Mouse (Mus musculus) limb, embryonic 11.5 days (tissue): ENCODE results near the gene Prkacb. TPM values are rescaled to one million over a fixed set of nuclear protein-coding genes. Genes with fewer than 3 reads are reported as not detected.

Experiments
- ATAC-seq: fragments of 200-750 bp; cut with Nextera tagmentation; 2 replicates; pipeline ENCODE4 v1.8.0; 2017; ENCODE audit warnings: low read depth; ENCODE audit not compliant: insufficient number of reproducible peaks, low FRiP score, low TSS enrichment
- DNase-seq: peaks from one replicate; pipeline ENCODE4 v3.0.0-alpha.2; 2015; ENCODE audit warnings: low spot score
- H3K27ac ChIP-seq: fragments of 300-500 bp; sonication (generic); replicated peaks from 2 replicates; pipeline ENCODE4 v1.5.1; 2014; ENCODE audit warnings: low read depth, mild to moderate bottlenecking, low read length
- H3K27me3 ChIP-seq: fragments of 300-500 bp; sonication (generic); 2 replicates; pipeline ENCODE4 v1.6.1; 2014; ENCODE audit warnings: mild to moderate bottlenecking, low read length, mixed read lengths; ENCODE audit not compliant: control insufficient read depth, insufficient read depth
- H3K36me3 ChIP-seq: fragments of 300-500 bp; sonication (generic); 2 replicates; pipeline ENCODE4 v1.6.1; 2014; ENCODE audit warnings: mild to moderate bottlenecking, low read length, moderate library complexity, mixed read lengths; ENCODE audit not compliant: control insufficient read depth, insufficient read depth
- H3K4me1 ChIP-seq: fragments of 300-500 bp; sonication (generic); 2 replicates; pipeline ENCODE4 v1.6.1; 2014; ENCODE audit warnings: low read length, mixed read lengths; ENCODE audit not compliant: control insufficient read depth, insufficient read depth
- H3K4me2 ChIP-seq: fragments of 300-500 bp; sonication (generic); 2 replicates; pipeline ENCODE4 v1.6.1; 2014; ENCODE audit warnings: low read depth, mild to moderate bottlenecking, moderate library complexity; ENCODE audit not compliant: severe bottlenecking
- H3K4me3 ChIP-seq: fragments of 300-500 bp; sonication (generic); 2 replicates; pipeline ENCODE4 v1.5.1; 2014; ENCODE audit warnings: low read depth, low read length
- H3K9ac ChIP-seq: fragments of 300-500 bp; sonication (generic); 2 replicates; pipeline ENCODE4 v1.6.1; 2014; ENCODE audit warnings: mild to moderate bottlenecking, low read length
- H3K9me3 ChIP-seq: fragments of 300-500 bp; sonication (generic); 2 replicates; pipeline ENCODE4 v1.6.1; 2016; ENCODE audit warnings: low read length; ENCODE audit not compliant: control insufficient read depth
- WGBS: fragments of 180-500 bp; shearing (Covaris S2); extraction: QIAGEN DNeasy Blood & Tissue Kit; methylation state at CpG from one replicate; pipeline ENCODE4 v1.1.7; 2014; 5-methylcytosine and 5-hydroxymethylcytosine counted together
- polyA plus RNA-seq: library from polyadenylated mRNA; unstranded; fragments of >200 nt; fragmentation: Nextera tagmentation; extraction: Ambion mirVana; gene quantifications from 2 replicates; pipeline ENCODE4 v1.2.1, GENCODE M21; 2014

The Prkacb gene
- polyA plus RNA-seq, 1 experiment from 2014 or later = 73.1 TPM

- no peak overlapping the region for H3K27ac ChIP-seq
- DNase-seq = no peak
- H3K9me3 ChIP-seq = no peaks in the 10 kb centered on the region
- H3K4me1 ChIP-seq = no peaks in the 10 kb centered on the region
- H3K27me3 ChIP-seq = no peaks in the 10 kb centered on the region
- H3K36me3 ChIP-seq = peaks cover 6% of the 10 kb centered on the region; the same call in 1 of the 2 replicates
- no peak overlapping the region for H3K9ac ChIP-seq
- 94% methylated on average over 11 of the region's 11 CpGs for WGBS
- H3K4me3 ChIP-seq = no peak overlapping the region
- no peak overlapping the region for H3K4me2 ChIP-seq
- ATAC-seq = no peak
Measured at GRCm38 (mm10) chr3:146731499-146731898, 81.3 kb downstream of the Prkacb start.

GRCm38 (mm10) chr3:146723037-146723436 lies 89.8 kb downstream of the Prkacb start:
- H3K27me3 ChIP-seq = no peaks in the 10 kb centered on the region
- no peak overlapping the region for H3K4me2 ChIP-seq
- no peak overlapping the region for H3K27ac ChIP-seq
- WGBS = 74% methylated on average over 3 of the region's 3 CpGs
- DNase-seq = no peak
- no peak overlapping the region for H3K9ac ChIP-seq
- no peak overlapping the region for H3K4me3 ChIP-seq
- H3K36me3 ChIP-seq = peaks cover 4% of the 10 kb centered on the region; the same call in 1 of the 2 replicates
- ATAC-seq = no peak
- no peaks in the 10 kb centered on the region for H3K4me1 ChIP-seq
- H3K9me3 ChIP-seq = no peaks in the 10 kb centered on the region

- H3K36me3 ChIP-seq = no peaks in the 10 kb centered on the region
- H3K9me3 ChIP-seq = no peaks in the 10 kb centered on the region
- DNase-seq = no peak
- no peak overlapping the region for H3K4me2 ChIP-seq
- no peaks in the 10 kb centered on the region for H3K27me3 ChIP-seq
- no peak overlapping the region for H3K4me3 ChIP-seq
- H3K4me1 ChIP-seq = no peaks in the 10 kb centered on the region
- 84% methylated on average over 4 of the region's 4 CpGs for WGBS
- H3K9ac ChIP-seq = no peak overlapping the region
- ATAC-seq = no peak
- no peak overlapping the region for H3K27ac ChIP-seq
Measured at GRCm38 (mm10) chr3:146719696-146720095, 93.1 kb downstream of the Prkacb start.

- Histone ChIP-seq H3K9ac (no peak overlapping the region), H3K9me3 (no peaks in the 10 kb centered on the region), H3K4me1 (no peaks in the 10 kb centered on the region), H3K4me2 (no peak overlapping the region), H3K36me3 (no peaks in the 10 kb centered on the region), H3K27ac (no peak overlapping the region), H3K27me3 (no peaks in the 10 kb centered on the region), H3K4me3 (no peak overlapping the region)
- WGBS = 78% methylated on average over 5 of the region's 5 CpGs
- DNase-seq (no peak), ATAC-seq (no peak)
Measured at GRCm38 (mm10) chr3:146718251-146718650, 94.5 kb downstream of the Prkacb start.

DNA sequence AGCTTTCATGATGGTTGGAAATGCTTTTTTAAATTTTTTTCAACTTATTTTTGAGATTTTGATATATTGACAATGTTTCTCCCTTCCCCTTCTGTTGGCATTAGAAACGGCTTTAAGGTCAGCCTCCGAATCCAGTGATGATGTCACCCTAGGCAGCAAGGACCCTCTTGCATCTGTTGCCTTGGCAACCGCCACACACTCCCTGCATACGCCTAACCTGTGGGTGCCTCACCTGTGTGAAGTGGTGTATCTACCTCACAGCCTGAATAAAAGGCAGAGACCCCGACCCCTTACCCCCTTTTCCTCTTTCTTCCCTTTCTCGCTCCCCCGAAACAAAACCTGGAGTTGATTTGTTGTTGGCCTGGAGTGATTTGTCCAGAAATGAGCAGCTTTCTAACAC lies 100.5 kb downstream of the Prkacb start:
- Histone ChIP-seq H3K9me3 (no peaks in the 10 kb centered on the region), H3K36me3 (no peaks in the 10 kb centered on the region), H3K4me3 (no peak overlapping the region), H3K27me3 (no peaks in the 10 kb centered on the region), H3K4me1 (no peaks in the 10 kb centered on the region), H3K9ac (no peak overlapping the region), H3K4me2 (no peak overlapping the region), H3K27ac (no peak overlapping the region)
- ATAC-seq (no peak), DNase-seq (no peak)
- WGBS = 73% methylated on average over 7 of the region's 7 CpGs

DNA sequence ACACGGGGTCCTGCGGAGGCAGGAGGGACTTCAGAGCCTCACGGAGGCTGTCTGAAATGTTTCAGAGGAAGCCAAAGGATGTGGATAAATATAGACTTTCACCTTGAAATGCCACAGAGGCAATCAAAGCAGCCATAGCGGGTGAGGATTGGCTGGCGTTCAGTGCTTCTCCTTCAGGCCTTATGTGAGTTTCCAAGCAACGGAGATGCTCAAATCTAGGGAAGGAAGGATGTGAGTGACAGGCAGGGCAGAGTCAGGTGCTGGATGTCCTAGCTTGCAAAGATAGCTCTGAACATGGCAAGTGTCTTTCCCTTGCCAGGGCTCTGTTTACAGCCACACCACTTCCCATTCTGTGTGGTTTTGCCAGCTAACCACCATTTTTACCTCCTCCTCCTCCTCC lies 101.2 kb downstream of the Prkacb start:
- no peak for DNase-seq
- H3K4me1 ChIP-seq = no peaks in the 10 kb centered on the region
- no peak overlapping the region for H3K4me3 ChIP-seq
- H3K9ac ChIP-seq = no peak overlapping the region
- no peaks in the 10 kb centered on the region for H3K27me3 ChIP-seq
- no peak overlapping the region for H3K4me2 ChIP-seq
- H3K36me3 ChIP-seq = no peaks in the 10 kb centered on the region
- 73% methylated on average over 6 of the region's 6 CpGs for WGBS
- no peaks in the 10 kb centered on the region for H3K9me3 ChIP-seq
- no peak for ATAC-seq
- no peak overlapping the region for H3K27ac ChIP-seq

DNA sequence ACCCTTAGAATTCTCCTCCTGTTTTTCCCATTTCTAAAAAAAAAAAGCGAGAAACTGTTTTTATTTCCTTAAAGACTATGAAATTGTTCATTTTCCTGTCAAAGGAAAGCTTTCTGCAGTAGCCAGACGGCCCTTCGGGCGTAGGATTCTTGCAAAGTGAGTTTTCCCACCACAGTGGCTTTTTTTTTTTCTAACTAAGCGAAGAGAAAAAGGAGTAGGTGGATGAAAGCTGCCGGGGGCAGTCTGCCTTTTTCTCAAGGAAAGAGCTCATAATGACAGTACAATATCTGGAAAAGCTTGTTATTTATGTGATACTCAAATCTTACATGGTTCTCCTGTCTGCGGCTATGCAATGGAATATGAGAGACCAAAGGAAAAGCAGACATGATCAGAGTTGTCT lies 101.7 kb downstream of the Prkacb start:
- H3K36me3 ChIP-seq = no peaks in the 10 kb centered on the region
- H3K4me2 ChIP-seq = no peak overlapping the region
- DNase-seq (no peak), ATAC-seq (no peak)
- WGBS = 85% methylated on average over 7 of the region's 7 CpGs
- H3K4me3 ChIP-seq = no peak overlapping the region
- H3K9ac ChIP-seq = no peak overlapping the region
- no peak overlapping the region for H3K27ac ChIP-seq
- no peaks in the 10 kb centered on the region for H3K27me3 ChIP-seq
- no peaks in the 10 kb centered on the region for H3K9me3 ChIP-seq
- H3K4me1 ChIP-seq = no peaks in the 10 kb centered on the region

DNA sequence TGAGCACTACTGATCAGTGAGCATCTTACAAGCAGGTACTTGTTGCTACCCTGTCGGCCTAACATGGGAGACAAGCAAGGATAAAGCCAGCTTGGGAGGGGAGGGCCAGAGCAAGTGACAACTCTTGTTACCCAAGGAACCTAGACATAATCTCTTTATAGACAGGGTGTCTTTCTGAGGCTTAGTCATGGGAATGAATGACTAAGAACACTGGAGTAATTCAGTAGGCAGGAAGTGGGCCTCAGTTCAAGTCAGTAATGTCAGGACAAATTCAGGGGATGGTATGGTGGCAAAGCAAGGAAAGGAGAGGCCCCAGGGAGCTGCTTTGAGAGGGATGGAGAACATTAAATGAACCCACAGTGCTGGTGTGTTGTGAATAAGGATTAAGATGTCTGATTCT lies 103.7 kb downstream of the Prkacb start:
- H3K27ac ChIP-seq = no peak overlapping the region
- no peak for DNase-seq
- H3K36me3 ChIP-seq = no peaks in the 10 kb centered on the region
- H3K4me3 ChIP-seq = no peak overlapping the region
- no peak overlapping the region for H3K9ac ChIP-seq
- ATAC-seq = no peak
- 92% methylated on average over 1 of the region's 1 CpGs for WGBS
- no peak overlapping the region for H3K4me2 ChIP-seq
- H3K27me3 ChIP-seq = no peaks in the 10 kb centered on the region
- H3K9me3 ChIP-seq = no peaks in the 10 kb centered on the region
- no peaks in the 10 kb centered on the region for H3K4me1 ChIP-seq

DNA sequence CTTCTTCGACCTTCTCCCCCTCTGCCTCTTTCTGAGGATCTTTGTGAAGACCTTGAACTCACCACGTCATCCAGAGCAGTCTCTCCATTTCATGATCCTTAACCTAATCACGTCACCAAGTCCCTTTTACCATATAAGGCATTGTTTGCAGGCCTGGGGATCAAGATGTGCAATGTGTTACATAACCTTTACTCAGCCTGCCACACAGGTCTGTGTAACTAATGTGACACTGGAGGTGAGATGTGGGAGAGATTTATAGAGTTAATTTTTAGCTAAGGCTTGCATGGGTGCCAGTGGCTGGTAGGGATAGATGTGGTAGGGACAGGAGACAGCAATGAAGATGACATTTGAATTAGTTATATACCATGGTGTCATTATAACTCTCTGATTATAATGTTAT lies 104.4 kb downstream of the Prkacb start:
- no peaks in the 10 kb centered on the region for H3K36me3 ChIP-seq
- no peak overlapping the region for H3K4me3 ChIP-seq
- 73% methylated on average over 3 of the region's 3 CpGs for WGBS
- no peak overlapping the region for H3K4me2 ChIP-seq
- H3K27me3 ChIP-seq = no peaks in the 10 kb centered on the region
- ATAC-seq (no peak), DNase-seq (no peak)
- H3K9me3 ChIP-seq = no peaks in the 10 kb centered on the region
- H3K4me1 ChIP-seq = no peaks in the 10 kb centered on the region
- no peak overlapping the region for H3K9ac ChIP-seq
- no peak overlapping the region for H3K27ac ChIP-seq
